Mouse (Mus musculus) urinary bladder, postnatal 36 days (tissue): Measurements from ENCODE around the gene Ccdc88b.

Experiments used
- DNase-seq, 2 experiments: peaks; one replicate each; pipeline ENCODE4 v3.0.0; 2022; ENCODE audit warnings: low spot score in 2 of 2, mixed read lengths in 1 of 2

Gene Ccdc88b

GRCm38 (mm10) chr19:6857003-6857360 is 1.0 kb downstream of the Ccdc88b start:
- DNase-seq, result no peak

GRCm38 (mm10) chr19:6856281-6857002 is 1.6 kb downstream of the Ccdc88b start:
- no peak for DNase-seq

GRCm38 (mm10) chr19:6855225-6856031 is 2.6 kb downstream of the Ccdc88b start:
- no peak for DNase-seq

GRCm38 (mm10) chr19:6854658-6855057 is 3.4 kb downstream of the Ccdc88b start:
- no peak for DNase-seq

- no peak for DNase-seq
Observed at GRCm38 (mm10) chr19:6853903-6854302, 4.1 kb downstream of the Ccdc88b start.

GRCm38 (mm10) chr19:6852393-6853305 is 5.4 kb downstream of the Ccdc88b start:
- no peak for DNase-seq

- no peak for DNase-seq
Observed at GRCm38 (mm10) chr19:6851497-6851896, 6.5 kb downstream of the Ccdc88b start.

- no peak for DNase-seq
Observed at GRCm38 (mm10) chr19:6849506-6850068, 8.4 kb downstream of the Ccdc88b start.

GRCm38 (mm10) chr19:6847841-6848517 is 10.0 kb downstream of the Ccdc88b start:
- no peak for DNase-seq

GRCm38 (mm10) chr19:6846050-6846449 is 12.0 kb downstream of the Ccdc88b start:
- DNase-seq, result no peak

- DNase-seq, result no peak
Observed at GRCm38 (mm10) chr19:6842353-6842752, 15.7 kb downstream of the Ccdc88b start.

- DNase-seq, result no peak
Observed at GRCm38 (mm10) chr19:6841292-6841597, 16.8 kb downstream of the Ccdc88b start.

- peak; percentile 69 to 74 for DNase-seq
Observed at GRCm38 (mm10) chr19:6840475-6841291, 17.3 kb downstream of the Ccdc88b start, which contains the start of gene Rps6ka4. Gene Rps6ka4, minus strand, starts transcription at chr19:6840636.

GRCm38 (mm10) chr19:6839615-6840474 is 18.2 kb downstream of the Ccdc88b start:
- DNase-seq, result peak in 1 of 2 experiments; percentile 59

- DNase-seq, result no peak
Observed at GRCm38 (mm10) chr19:6832363-6832762, 25.6 kb downstream of the Ccdc88b start.

- no peak for DNase-seq
Observed at GRCm38 (mm10) chr19:6831331-6831730, 26.7 kb downstream of the Ccdc88b start.

- no peak for DNase-seq
Observed at GRCm38 (mm10) chr19:6830556-6831316, 27.3 kb downstream of the Ccdc88b start.

GRCm38 (mm10) chr19:6829870-6830555 is 28.0 kb downstream of the Ccdc88b start:
- no peak for DNase-seq
